Mouse (Mus musculus): Measurements from ENCODE around the gene Morn1.

Morn1 gene

GRCm38 (mm10) chr4:155086108-155087024 lies at the start of gene Morn1, which contains the start of gene Rer1:
Morn1 (plus strand) TSS chr4:155086577.
Rer1 (minus strand) TSS chr4:155086382.
- peak; percentile 100 for DNase-seq (ENCODE audit: inconsistent age in 2 of 2, low spot score in 1 of 2)

- no peak for DNase-seq (ENCODE audit: inconsistent age in 2 of 2, low spot score in 1 of 2)
Measured at GRCm38 (mm10) chr4:155040197-155040596, 46.2 kb upstream of the Morn1 start.

GRCm38 (mm10) chr4:155040696-155041095 lies 45.7 kb upstream of the Morn1 start:
- DNase-seq (ENCODE audit: inconsistent age in 2 of 2, low spot score in 1 of 2): no peak

GRCm38 (mm10) chr4:155042606-155043288 lies 43.6 kb upstream of the Morn1 start:
- no peak for DNase-seq (ENCODE audit: inconsistent age in 2 of 2, low spot score in 1 of 2)

GRCm38 (mm10) chr4:155043289-155043625 lies 43.1 kb upstream of the Morn1 start:
- DNase-seq (ENCODE audit: inconsistent age in 2 of 2, low spot score in 1 of 2): no peak

- DNase-seq (ENCODE audit: inconsistent age in 2 of 2, low spot score in 1 of 2): no peak
Measured at GRCm38 (mm10) chr4:155046636-155047035, 39.7 kb upstream of the Morn1 start.

- no peak for DNase-seq (ENCODE audit: inconsistent age in 2 of 2, low spot score in 1 of 2)
Measured at GRCm38 (mm10) chr4:155050116-155050515, 36.3 kb upstream of the Morn1 start.

GRCm38 (mm10) chr4:155056724-155057123 lies 29.7 kb upstream of the Morn1 start, which contains the start of gene Plch2:
Plch2 (minus strand) TSS chr4:155056784.
- DNase-seq (ENCODE audit: inconsistent age in 2 of 2, low spot score in 1 of 2): peak in 1 of 2 experiments; percentile 32

- no peak for DNase-seq (ENCODE audit: inconsistent age in 2 of 2, low spot score in 1 of 2)
Measured at GRCm38 (mm10) chr4:155058325-155058724, 28.1 kb upstream of the Morn1 start.

GRCm38 (mm10) chr4:155063895-155064294 lies 22.5 kb upstream of the Morn1 start:
- DNase-seq (ENCODE audit: inconsistent age in 2 of 2, low spot score in 1 of 2): no peak

GRCm38 (mm10) chr4:155064474-155064873 lies 21.9 kb upstream of the Morn1 start:
- DNase-seq (ENCODE audit: inconsistent age in 2 of 2, low spot score in 1 of 2): no peak

- peak; percentile 88 to 97 for DNase-seq (ENCODE audit: inconsistent age in 2 of 2, low spot score in 1 of 2)
Measured at GRCm38 (mm10) chr4:155065970-155066833, 20.2 kb upstream of the Morn1 start.

- DNase-seq (ENCODE audit: inconsistent age in 2 of 2, low spot score in 1 of 2): peak; percentile 98 to 99
Measured at GRCm38 (mm10) chr4:155066834-155067522, 19.4 kb upstream of the Morn1 start, which contains the start of gene Pex10. Pex10 (plus strand) TSS chr4:155067016.

GRCm38 (mm10) chr4:155068357-155068972 lies 17.9 kb upstream of the Morn1 start:
- DNase-seq (ENCODE audit: inconsistent age in 2 of 2, low spot score in 1 of 2): peak; percentile 48 to 65

GRCm38 (mm10) chr4:155069191-155069590 lies 17.2 kb upstream of the Morn1 start:
- DNase-seq (ENCODE audit: inconsistent age in 2 of 2, low spot score in 1 of 2): peak; percentile 37 to 68

GRCm38 (mm10) chr4:155070199-155070598 lies 16.2 kb upstream of the Morn1 start:
- peak in 1 of 2 experiments; percentile 42 for DNase-seq (ENCODE audit: inconsistent age in 2 of 2, low spot score in 1 of 2)

GRCm38 (mm10) chr4:155070921-155071320 lies 15.5 kb upstream of the Morn1 start:
- DNase-seq (ENCODE audit: inconsistent age in 2 of 2, low spot score in 1 of 2): no peak

- no peak for DNase-seq (ENCODE audit: inconsistent age in 2 of 2, low spot score in 1 of 2)
Measured at GRCm38 (mm10) chr4:155074418-155074817, 12.0 kb upstream of the Morn1 start.

GRCm38 (mm10) chr4:155075137-155075536 lies 11.2 kb upstream of the Morn1 start:
- no peak for DNase-seq (ENCODE audit: inconsistent age in 2 of 2, low spot score in 1 of 2)

GRCm38 (mm10) chr4:155075813-155076212 lies 10.6 kb upstream of the Morn1 start:
- no peak for DNase-seq (ENCODE audit: inconsistent age in 2 of 2, low spot score in 1 of 2)
